Mouse (Mus musculus): ENCODE results near the gene Pop5. TPM values are rescaled to one million over a fixed set of nuclear protein-coding genes. Genes with fewer than 3 reads are reported as not detected.

Gene Pop5
- 10 to 100 TPM; 21.1 to 26.1 TPM for total RNA-seq (2021)

GRCm38 (mm10) chr5:115235786-115236263, at the start of gene Pop5:
Gene Pop5, plus strand, starts transcription at chr5:115235836.
- DNase-seq: peak; percentile 95

DNA sequence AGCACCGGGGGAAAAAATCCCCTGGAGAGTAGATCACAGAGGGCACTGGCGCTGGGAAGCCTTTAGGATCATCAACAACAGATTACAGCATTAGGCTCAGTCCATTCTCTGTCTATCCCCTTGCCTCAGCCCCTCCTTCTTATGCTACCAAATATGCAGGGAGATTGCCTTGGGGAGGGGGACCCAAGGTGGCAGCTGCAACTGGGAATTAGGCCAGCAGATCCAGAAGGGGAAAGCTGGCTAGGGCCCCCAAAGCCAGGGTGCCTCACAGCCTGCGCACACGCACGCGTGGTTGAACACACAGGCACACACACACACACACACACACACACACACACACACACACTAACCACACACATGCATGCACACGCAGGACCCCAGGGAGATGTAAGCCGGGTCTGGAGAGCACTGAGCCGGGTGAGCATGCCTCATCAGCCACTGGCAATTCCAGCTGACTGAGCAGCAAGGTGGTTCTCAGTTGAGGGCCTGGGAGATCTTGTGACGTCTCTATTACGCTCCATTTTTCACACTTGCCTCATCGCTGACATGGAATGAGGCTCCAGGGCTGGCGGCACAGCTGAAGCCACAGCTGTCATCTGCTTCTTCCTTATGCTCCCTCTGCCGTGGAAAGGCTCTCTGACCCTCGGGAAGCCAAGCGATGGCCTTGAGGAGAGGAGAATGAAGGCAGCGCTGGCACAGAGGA, 49.1 kb upstream of the Pop5 start:
- DNase-seq: no peak

DNA sequence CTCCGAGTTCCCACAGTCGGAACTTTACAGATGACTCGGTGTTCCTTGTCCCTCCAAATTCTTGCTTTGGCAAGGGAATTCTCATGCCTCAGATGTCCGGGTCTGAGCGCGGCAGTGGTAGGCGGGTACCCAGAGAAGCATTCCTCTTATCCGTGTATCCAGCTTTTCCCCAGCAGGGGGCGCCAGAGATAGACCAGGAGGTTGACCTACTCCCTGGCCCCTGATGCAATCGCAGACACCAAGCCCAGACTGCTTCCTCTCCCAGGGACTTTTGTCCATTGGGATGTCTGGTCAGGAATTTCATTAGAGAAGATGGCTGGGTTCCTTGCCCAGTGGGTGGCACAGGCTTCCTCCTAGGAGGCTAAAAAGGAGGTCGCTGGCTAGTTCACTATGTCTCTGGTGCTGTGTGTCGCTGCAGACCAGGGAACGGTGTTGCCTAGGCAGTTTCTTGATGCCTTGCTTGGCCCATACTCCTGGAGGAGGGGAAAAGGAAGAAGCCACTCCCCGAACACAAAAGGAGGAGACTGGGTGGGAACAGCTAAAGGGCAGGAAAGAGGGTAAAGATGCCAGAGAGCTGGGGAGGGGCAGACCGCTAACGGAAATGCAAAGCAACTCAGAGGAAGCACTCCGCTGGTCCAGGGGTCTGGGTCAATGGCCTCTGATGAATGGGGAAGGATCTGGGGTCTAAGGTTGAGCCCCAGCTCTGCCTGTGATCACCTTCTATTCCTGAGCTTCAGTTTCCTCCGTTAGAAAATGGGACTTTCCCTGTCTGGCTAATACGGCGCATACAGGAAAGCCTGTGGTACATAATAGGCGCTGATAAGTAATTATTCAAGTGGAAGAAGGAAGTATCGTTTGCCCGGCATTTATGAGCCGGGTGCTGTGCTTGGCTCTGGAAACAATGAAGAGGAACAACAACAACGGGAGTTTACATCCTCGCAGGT, 48.2 kb upstream of the Pop5 start:
- DNase-seq: peak; percentile 97

- DNase-seq: peak; percentile 54
Observed at GRCm38 (mm10) chr5:115188824-115189223, 46.8 kb upstream of the Pop5 start.

- DNase-seq: no peak
Observed at GRCm38 (mm10) chr5:115190081-115190480, 45.6 kb upstream of the Pop5 start.

GRCm38 (mm10) chr5:115191880-115192827, 43.5 kb upstream of the Pop5 start:
- DNase-seq: no peak

- DNase-seq: no peak
Observed at GRCm38 (mm10) chr5:115192828-115193195, 42.8 kb upstream of the Pop5 start.

DNA sequence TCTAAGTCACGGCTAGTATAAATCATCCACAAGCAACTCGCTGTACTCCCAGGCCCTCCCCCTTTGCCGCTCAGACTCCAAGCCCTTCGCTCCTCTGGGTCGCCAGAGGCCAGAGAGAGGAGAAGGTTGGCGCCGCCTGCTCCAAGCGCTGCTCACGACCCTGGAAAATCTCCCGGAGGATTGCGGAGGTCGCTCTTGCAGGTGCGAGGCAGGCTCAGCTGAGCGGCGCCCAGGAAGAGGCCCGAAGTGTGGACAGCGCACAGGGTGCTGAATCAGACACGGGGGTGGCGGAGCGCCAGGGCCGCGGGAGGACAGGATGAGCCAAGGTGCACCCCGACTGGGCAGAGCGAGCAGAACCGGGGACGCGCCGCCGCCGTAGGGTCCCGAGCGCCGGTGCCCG, 42.4 kb upstream of the Pop5 start:
- peak; percentile 82 for DNase-seq

- peak; percentile 57 for DNase-seq
Observed at GRCm38 (mm10) chr5:115193669-115194625, 41.7 kb upstream of the Pop5 start, which contains the start of gene Cabp1. Gene Cabp1, minus strand, starts transcription at chr5:115194381.

DNA sequence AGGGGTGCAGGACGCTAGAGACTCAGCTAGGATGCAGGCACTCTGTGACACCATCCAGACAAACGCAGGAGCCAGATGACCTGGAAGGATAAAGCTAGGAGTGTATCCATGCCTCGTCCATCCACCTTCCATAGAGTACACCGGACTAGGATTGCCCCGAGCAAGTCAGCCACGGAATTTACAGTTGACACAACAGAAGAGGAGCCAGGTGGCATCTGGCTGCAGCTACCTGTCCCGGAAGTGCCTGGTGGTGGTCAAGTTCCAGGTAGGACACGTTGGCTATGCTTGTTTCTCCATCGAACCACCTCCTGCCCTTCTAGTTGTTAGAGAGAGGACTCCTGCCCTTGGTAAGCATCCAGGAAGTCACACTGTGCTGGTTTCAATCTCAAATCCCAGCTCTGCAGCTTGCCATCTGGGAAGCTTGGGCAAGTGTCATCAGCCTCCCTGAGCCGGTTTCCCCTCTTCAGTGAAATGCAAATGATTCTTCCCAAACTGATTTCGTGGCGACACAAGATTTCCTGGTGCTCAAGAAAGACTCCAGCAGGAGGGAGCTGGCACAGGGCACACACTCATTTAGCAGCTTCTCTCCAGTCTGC, 40.9 kb upstream of the Pop5 start:
- DNase-seq: no peak

- no peak for DNase-seq
Observed at GRCm38 (mm10) chr5:115203735-115204561, 31.7 kb upstream of the Pop5 start.

DNA sequence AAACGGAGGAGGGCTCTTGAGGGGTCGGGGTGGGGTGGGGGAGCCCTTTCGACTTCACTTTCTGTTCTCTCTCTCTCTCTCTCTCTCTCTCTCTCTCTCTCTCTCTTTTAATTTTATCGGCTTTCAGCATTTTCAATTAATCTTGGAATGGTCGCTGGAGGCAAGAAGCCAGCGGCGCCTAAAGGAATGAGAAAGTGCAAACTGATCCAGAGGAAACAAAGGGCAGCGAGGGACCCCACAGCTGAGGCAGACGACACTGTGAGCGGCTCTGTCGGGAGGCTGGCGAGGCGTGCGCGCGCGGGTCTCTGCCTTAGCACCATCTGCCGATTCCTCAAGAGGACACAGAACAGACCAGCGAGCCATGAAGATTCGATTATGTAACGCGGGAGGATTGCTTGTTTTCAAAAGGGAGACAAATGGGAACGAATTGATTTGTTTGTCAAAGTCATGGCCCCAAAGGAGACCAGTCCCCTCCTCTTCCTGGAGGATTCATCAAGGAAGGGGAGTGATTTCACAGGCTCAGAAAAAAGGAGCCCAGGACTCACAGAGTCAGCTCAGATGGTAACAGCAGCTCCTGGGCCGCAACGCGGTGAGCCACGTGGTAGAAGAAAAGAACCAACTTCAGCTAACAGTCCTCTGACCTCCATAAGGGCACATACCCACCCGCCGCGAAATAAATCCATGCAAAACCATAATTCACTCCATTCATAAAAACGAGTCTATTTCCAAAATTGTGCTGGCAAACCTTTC, 30.9 kb upstream of the Pop5 start:
- DNase-seq: peak; percentile 36

GRCm38 (mm10) chr5:115207244-115207643, 28.4 kb upstream of the Pop5 start:
- no peak for DNase-seq

DNA sequence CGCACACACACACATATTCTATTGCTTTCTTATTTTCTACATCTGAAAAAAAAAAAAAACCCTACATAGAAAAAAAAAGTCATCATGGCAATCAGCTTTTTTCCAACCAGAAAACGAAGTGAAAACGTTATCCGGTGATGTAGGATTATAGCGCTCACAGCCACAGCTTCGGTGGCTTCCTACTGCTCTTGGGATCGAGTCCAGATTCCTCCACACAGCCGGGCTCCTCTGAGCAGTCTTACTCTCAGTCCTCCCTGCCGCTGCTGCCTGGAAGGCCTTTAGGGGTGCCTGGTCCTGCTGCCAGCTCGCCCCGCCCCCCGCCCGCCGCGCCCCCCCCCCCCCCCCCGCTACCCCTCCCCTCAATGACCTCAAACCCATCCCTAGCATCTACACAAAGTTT, 27.7 kb upstream of the Pop5 start:
- no peak for DNase-seq

DNA sequence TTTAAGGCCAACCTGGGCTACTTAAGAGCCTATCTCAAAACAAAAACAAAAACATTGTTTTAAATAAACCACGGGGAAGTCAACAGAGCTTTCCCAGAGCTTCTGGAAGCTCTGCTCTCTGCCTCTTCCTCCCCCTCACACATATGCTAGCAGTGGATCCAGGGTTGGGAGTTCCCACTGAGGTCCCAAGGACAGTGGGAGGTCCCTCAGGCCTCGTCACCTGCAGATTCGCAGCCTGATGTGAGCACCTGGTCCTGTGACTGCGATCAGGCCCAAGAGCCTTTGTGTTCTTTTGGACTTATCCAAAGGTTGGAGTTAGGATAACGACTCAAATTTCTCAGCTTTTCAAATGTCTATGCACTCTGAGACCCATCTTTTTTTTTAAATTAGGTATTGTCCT, 27.0 kb upstream of the Pop5 start:
- DNase-seq: no peak

GRCm38 (mm10) chr5:115210380-115210779, 25.3 kb upstream of the Pop5 start:
- DNase-seq: peak; percentile 36

DNA sequence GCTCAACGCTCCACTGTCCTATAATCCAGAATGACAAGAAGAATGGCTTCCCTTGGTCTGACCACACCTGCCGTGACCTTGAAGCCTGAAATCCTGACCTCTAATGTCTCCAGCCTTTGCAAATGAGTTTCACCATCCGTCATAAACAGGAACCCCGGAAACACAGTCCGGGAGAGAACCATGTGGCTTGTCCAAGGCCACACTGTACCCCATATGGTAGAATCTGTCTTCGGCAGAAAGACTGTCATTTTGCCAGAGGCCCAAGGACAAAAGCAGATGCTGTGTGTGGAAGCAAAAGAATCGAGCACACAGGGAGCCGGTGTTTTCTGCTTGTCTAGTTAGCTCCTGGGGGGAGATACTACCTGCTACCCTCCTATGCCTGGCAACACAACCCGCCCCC, 23.2 kb upstream of the Pop5 start:
- no peak for DNase-seq

- no peak for DNase-seq
Observed at GRCm38 (mm10) chr5:115212861-115213260, 22.8 kb upstream of the Pop5 start.

- DNase-seq: peak; percentile 41
Observed at GRCm38 (mm10) chr5:115214864-115215263, 20.8 kb upstream of the Pop5 start.
